Mouse (Mus musculus): ENCODE measurements around the gene Lgals3bp.

Gene Lgals3bp

GRCm38 (mm10) chr11:118362971-118363518, 38.8 kb downstream of the Lgals3bp start:
- no peak for DNase-seq (ENCODE audit: low read depth, low spot score)

GRCm38 (mm10) chr11:118362501-118362900, 39.4 kb downstream of the Lgals3bp start:
- DNase-seq (ENCODE audit: low read depth, low spot score): no peak

GRCm38 (mm10) chr11:118360907-118361341, 41.0 kb downstream of the Lgals3bp start:
- DNase-seq (ENCODE audit: low read depth, low spot score): no peak

GRCm38 (mm10) chr11:118360491-118360890, 41.4 kb downstream of the Lgals3bp start:
- no peak for DNase-seq (ENCODE audit: low read depth, low spot score)

GRCm38 (mm10) chr11:118355640-118356039, 46.3 kb downstream of the Lgals3bp start, which contains the start of gene Timp2:
Gene Timp2 (minus strand): TSS chr11:118355740.
- no peak for DNase-seq (ENCODE audit: low read depth, low spot score)

- no peak for DNase-seq (ENCODE audit: low read depth, low spot score)
Observed at GRCm38 (mm10) chr11:118355205-118355604, 46.7 kb downstream of the Lgals3bp start.

GRCm38 (mm10) chr11:118354636-118355191, 47.2 kb downstream of the Lgals3bp start:
- DNase-seq (ENCODE audit: low read depth, low spot score): no peak

- DNase-seq (ENCODE audit: low read depth, low spot score): no peak
Observed at GRCm38 (mm10) chr11:118349494-118349893, 52.4 kb downstream of the Lgals3bp start.

- no peak for DNase-seq (ENCODE audit: low read depth, low spot score)
Observed at GRCm38 (mm10) chr11:118348877-118349276, 53.0 kb downstream of the Lgals3bp start.

GRCm38 (mm10) chr11:118348419-118348818, 53.5 kb downstream of the Lgals3bp start:
- no peak for DNase-seq (ENCODE audit: low read depth, low spot score)

- no peak for DNase-seq (ENCODE audit: low read depth, low spot score)
Observed at GRCm38 (mm10) chr11:118347911-118348310, 54.0 kb downstream of the Lgals3bp start.

GRCm38 (mm10) chr11:118347391-118347790, 54.5 kb downstream of the Lgals3bp start:
- DNase-seq (ENCODE audit: low read depth, low spot score): no peak

GRCm38 (mm10) chr11:118346395-118347096, 55.3 kb downstream of the Lgals3bp start:
- DNase-seq (ENCODE audit: low read depth, low spot score): no peak

- no peak for DNase-seq (ENCODE audit: low read depth, low spot score)
Observed at GRCm38 (mm10) chr11:118345693-118346092, 56.2 kb downstream of the Lgals3bp start.

- no peak for DNase-seq (ENCODE audit: low read depth, low spot score)
Observed at GRCm38 (mm10) chr11:118343629-118344028, 58.3 kb downstream of the Lgals3bp start.

Measured in telencephalon, adult 2 months (tissue).